28 mouse cellular contexts compared by ENCODE assay signal in the genomic region with DNA sequence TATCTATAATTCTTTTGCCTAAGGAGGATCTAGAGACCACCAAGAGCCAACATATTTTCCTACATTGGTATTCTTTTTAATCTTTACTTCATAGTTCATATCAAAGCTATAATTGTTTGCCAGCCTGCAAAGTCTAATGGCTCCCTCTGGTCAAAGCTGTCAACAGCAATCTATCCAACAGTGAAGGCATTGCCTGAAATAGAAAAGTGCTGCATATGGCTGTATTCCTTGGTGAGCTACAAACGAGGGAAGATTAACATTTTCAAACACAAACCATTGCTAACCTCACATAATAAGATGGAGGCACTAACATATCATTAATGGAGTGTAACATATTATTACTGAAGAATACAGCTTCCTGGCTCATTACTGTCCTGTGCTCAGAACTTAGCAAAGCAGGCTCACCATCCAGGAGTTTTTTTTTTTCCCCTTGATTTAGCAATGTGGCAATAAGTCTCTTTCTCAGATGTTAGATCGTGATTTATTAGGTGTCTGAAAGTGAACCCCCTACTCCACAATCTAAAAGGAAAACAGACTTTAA.
DNase-seq lines count a peak whose midpoint lies in the region; ATAC-seq lines count a peak whose summit lies in the region.
"Had no signal": no experiment of that assay in that cellular context is flagged by ENCODE, and none has a peak within 500 bp of the region (broad histone marks: within the 10 kb centered on the region; RNA-seq: fewer than 3 reads in every experiment).

No protein-coding gene starts in this region.

- no peak overlapping the region for H3K4me2 ChIP-seq in midbrain, embryonic 14.5 days (ENCODE audit: low read length)
- H3K4me2 ChIP-seq: embryonic facial prominence, embryonic 15.5 days; liver, embryonic 15.5 days; lung, embryonic 15.5 days; midbrain, embryonic 11.5 days had no signal

- H3K9me3 ChIP-seq in midbrain, embryonic 14.5 days (ENCODE audit: control insufficient read depth, low read length): no peaks in the 10 kb centered on the region
- H3K9me3 ChIP-seq in midbrain, embryonic 10.5 days (replicated peaks): no peaks in the 10 kb centered on the region
- H3K9me3 ChIP-seq: embryonic facial prominence, embryonic 15.5 days; heart, embryonic 10.5 days; liver, embryonic 15.5 days; lung, embryonic 15.5 days had no signal

- no peak for ATAC-seq in midbrain, embryonic 14.5 days (ENCODE audit: low FRiP score, low TSS enrichment)
- ATAC-seq: hindbrain, embryonic 16.5 days had no signal

- H3K27me3 ChIP-seq in midbrain, embryonic 14.5 days (ENCODE audit: control insufficient read depth, insufficient read depth, low read length): no peaks in the 10 kb centered on the region
- no peaks in the 10 kb centered on the region for H3K27me3 ChIP-seq in midbrain, embryonic 10.5 days (ENCODE audit: low read depth, poor library complexity, severe bottlenecking)
- H3K27me3 ChIP-seq: embryonic facial prominence, embryonic 15.5 days; liver, embryonic 15.5 days; lung, embryonic 15.5 days had no signal

- no peak overlapping the region for H3K4me3 ChIP-seq in midbrain, embryonic 14.5 days (replicated peaks; ENCODE audit: low read depth, low read length)
- H3K4me3 ChIP-seq in midbrain, embryonic 10.5 days: no peak overlapping the region
- H3K4me3 ChIP-seq: embryonic facial prominence, embryonic 15.5 days; gastrocnemius, adult 2 months; heart, embryonic 10.5 days; liver, embryonic 15.5 days; lung, embryonic 15.5 days; myocyte had no signal

- no peaks in the 10 kb centered on the region for H3K4me1 ChIP-seq in midbrain, embryonic 14.5 days (ENCODE audit: control insufficient read depth, insufficient read depth, low read length)
- H3K4me1 ChIP-seq in midbrain, embryonic 10.5 days: no peaks in the 10 kb centered on the region
- H3K4me1 ChIP-seq: embryonic facial prominence, embryonic 15.5 days; heart, embryonic 10.5 days; liver, embryonic 15.5 days; lung, embryonic 15.5 days had no signal

- WGBS in midbrain, embryonic 14.5 days: 58% methylated on average over 2 of the region's 2 CpGs
- WGBS in midbrain, embryonic 10.5 days: 76% methylated on average over 2 of the region's 2 CpGs

- no peaks in the 10 kb centered on the region for H3K36me3 ChIP-seq in midbrain, embryonic 14.5 days (ENCODE audit: control insufficient read depth, insufficient read depth, low read length)
- no peaks in the 10 kb centered on the region for H3K36me3 ChIP-seq in midbrain, embryonic 10.5 days
- H3K36me3 ChIP-seq: embryonic facial prominence, embryonic 15.5 days; heart, embryonic 10.5 days; liver, embryonic 15.5 days; lung, embryonic 15.5 days had no signal

- H3K9ac ChIP-seq in midbrain, embryonic 14.5 days (replicated peaks; ENCODE audit: low read length): no peak overlapping the region
- H3K9ac ChIP-seq: embryonic facial prominence, embryonic 15.5 days; liver, embryonic 15.5 days; lung, embryonic 15.5 days had no signal

- peak; percentile 14 for DNase-seq in midbrain, embryonic 14.5 days
- no peak for DNase-seq in midbrain, embryonic 10.5 days (ENCODE audit: low spot score)
- peak; percentile 13 for DNase-seq in brain, adult 2 months (ENCODE audit: low read depth, low spot score)
- peak; percentile 85 for DNase-seq in hindlimb bud, embryonic 11.5 days (ENCODE audit: extremely low spot score, low read depth, low spot score)
- peak; percentile 16 for DNase-seq in retina, embryonic 14.5 days (ENCODE audit: low spot score)
- no peak for DNase-seq in cerebellum, adult 8-10 months
- no peak for DNase-seq in c-Kit-positive CD71-positive TER-119-positive erythroid progenitor cells, embryonic 14.5 days (ENCODE audit: low spot score)
- DNase-seq: adrenal gland, postnatal 25 days; cerebellum, adult 18-20 months; cerebellum, postnatal 36 days; embryo, embryonic 11 days; gastrocnemius, adult 2 months; kidney, adult 11 months; kidney, postnatal 4 days; layer of hippocampus, adult 9-11 months; liver; lung, postnatal 4 days; right cerebral cortex, postnatal 14 days; thymus, adult 2 months; thymus, postnatal 4 days had no signal

- no peak overlapping the region for H3K27ac ChIP-seq in midbrain, embryonic 14.5 days (replicated peaks; ENCODE audit: low read depth, low read length)
- no peak overlapping the region for H3K27ac ChIP-seq in midbrain, embryonic 10.5 days (replicated peaks)
- H3K27ac ChIP-seq: embryonic facial prominence, embryonic 15.5 days; gastrocnemius, adult 2 months; heart, embryonic 10.5 days; liver, embryonic 15.5 days; lung, embryonic 15.5 days; stomach, postnatal 0 days had no signal

Comparison
In these comparisons a context has a peak if more than half of its experiments do, and no peak if none do; other contexts are left out.
1. DNase-seq: peak in midbrain, embryonic 14.5 days (single experiment), brain, adult 2 months (single experiment), hindlimb bud, embryonic 11.5 days (single experiment) and retina, embryonic 14.5 days (single experiment); none in midbrain, embryonic 10.5 days (single experiment), cerebellum, adult 8-10 months (single experiment) and c-Kit-positive CD71-positive TER-119-positive erythroid progenitor cells, embryonic 14.5 days (single experiment).